Mouse (Mus musculus) thymus, adult 2 months (tissue): ENCODE data around the gene Anapc2. TPM values are rescaled to one million over a fixed set of nuclear protein-coding genes. Genes with fewer than 3 reads are reported as not detected.
A peak's percentile ranks its signal among the peaks of the same experiment; 100 is the strongest.

ENCODE experiments used
- DNase-seq: peaks from one replicate; pipeline ENCODE4 v3.0.0; 2021
- H3K27ac ChIP-seq: fragments of 200-500 bp; 2 replicates; pipeline ENCODE4 v1.5.1; 2012; ENCODE audit warnings: low read length, control low read depth; ENCODE audit not compliant: control insufficient read depth, insufficient read depth
- H3K27me3 ChIP-seq: fragments of 200-500 bp; 2 replicates; pipeline ENCODE4 v1.6.1; 2012; ENCODE audit warnings: mild to moderate bottlenecking, low read length, moderate library complexity, mixed read lengths; ENCODE audit not compliant: control insufficient read depth, insufficient read depth
- H3K36me3 ChIP-seq: fragments of 200-500 bp; 2 replicates; pipeline ENCODE4 v1.6.1; 2012; ENCODE audit warnings: mild to moderate bottlenecking, low read length, moderate library complexity; ENCODE audit not compliant: control insufficient read depth, insufficient read depth
- H3K4me1 ChIP-seq: fragments of 200-500 bp; replicated peaks from 2 replicates; pipeline ENCODE4 v1.6.1; 2012; ENCODE audit warnings: low read length; ENCODE audit not compliant: control insufficient read depth, insufficient read depth
- H3K4me3 ChIP-seq: fragments of 200-500 bp; 2 replicates; pipeline ENCODE4 v1.5.1; 2012; ENCODE audit warnings: mild to moderate bottlenecking, low read length, control low read depth, moderate library complexity; ENCODE audit not compliant: control insufficient read depth, insufficient read depth
- CTCF ChIP-seq: fragments of 200-500 bp; IDR thresholded peaks from 2 replicates; pipeline ENCODE4 v1.5.1; 2012; ENCODE audit warnings: mild to moderate bottlenecking, control low read depth, low read length, moderate library complexity, borderline replicate concordance; ENCODE audit not compliant: control insufficient read depth, poor library complexity, insufficient read depth; ENCODE audit errors: extremely low read depth
- POLR2A ChIP-seq: fragments of 200-500 bp; IDR thresholded peaks from 2 replicates; pipeline ENCODE4 v1.6.1; 2012; ENCODE audit warnings: mild to moderate bottlenecking, low read length, control low read depth, moderate library complexity; ENCODE audit not compliant: control insufficient read depth, poor library complexity, insufficient read depth; ENCODE audit errors: extremely low read depth
- WGBS: fragments of 180-500 bp; shearing (Covaris S2); methylation state at CpG from one replicate; pipeline ENCODE4 v1.1.7; 2018; 5-methylcytosine and 5-hydroxymethylcytosine counted together
- polyA plus RNA-seq: library from polyadenylated mRNA; depleted of rRNA; stranded (reverse); fragments of >200 nt; gene quantifications from 2 replicates; pipeline ENCODE4 v1.2.3, GENCODE M21; 2012

Gene Anapc2
- polyA plus RNA-seq, 1 experiment, result 144 TPM

DNA sequence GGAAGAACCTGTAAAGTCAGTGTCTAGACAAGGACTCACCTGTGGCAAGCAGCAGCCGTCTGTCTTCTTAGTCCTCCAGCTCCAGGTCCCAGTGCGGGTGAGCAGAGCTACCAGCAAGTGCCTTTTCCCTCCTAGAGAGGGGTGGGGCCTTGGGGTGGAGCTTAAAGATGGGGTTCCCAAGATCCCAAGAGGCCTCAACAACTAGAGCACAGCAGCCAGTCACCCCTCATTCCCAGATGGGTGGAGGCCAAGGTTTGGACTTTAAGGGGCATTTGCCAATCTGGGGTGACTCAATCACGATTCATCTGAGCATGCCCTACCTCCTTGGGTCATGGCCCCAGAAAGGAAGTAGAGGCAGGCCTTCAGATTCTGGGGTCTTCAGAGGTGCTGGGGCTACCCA, 32.5 kb upstream of the Anapc2 start:
- no peak overlapping the region for H3K27ac ChIP-seq
- H3K4me1 ChIP-seq, result peaks cover 20% of the 10 kb centered on the region
- 90% methylated on average over 3 of the region's 3 CpGs for WGBS
- H3K36me3 ChIP-seq, result no peaks in the 10 kb centered on the region
- TF ChIP-seq CTCF (no peak), POLR2A (no peak)
- no peak overlapping the region for H3K4me3 ChIP-seq
- H3K27me3 ChIP-seq, result peaks cover 12% of the 10 kb centered on the region
- DNase-seq, result no peak

DNA sequence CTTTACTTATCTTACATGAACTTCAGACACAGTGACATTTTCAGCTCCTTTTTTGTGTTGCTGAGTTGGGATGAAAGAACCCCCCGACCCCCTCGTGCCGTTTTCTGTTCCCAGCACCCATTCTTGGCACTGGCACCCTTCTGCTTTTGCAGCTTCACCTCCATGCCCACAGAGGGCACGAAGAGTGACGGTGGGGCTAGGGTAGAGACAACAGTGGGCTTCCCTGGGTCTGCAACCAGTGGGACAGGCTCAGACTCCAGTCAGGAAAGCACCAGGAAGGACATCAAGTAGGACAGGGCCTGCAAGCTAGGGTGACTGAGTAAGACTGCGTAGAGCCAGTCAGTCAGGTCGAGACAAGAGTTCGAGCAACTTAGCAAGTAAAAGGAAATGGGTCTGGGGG, 32.0 kb upstream of the Anapc2 start:
- DNase-seq, result no peak
- TF ChIP-seq CTCF (no peak), POLR2A (no peak)
- peaks cover 12% of the 10 kb centered on the region for H3K27me3 ChIP-seq
- H3K4me3 ChIP-seq, result no peak overlapping the region
- peaks cover 20% of the 10 kb centered on the region for H3K4me1 ChIP-seq
- 73% methylated on average over 8 of the region's 8 CpGs for WGBS
- H3K36me3 ChIP-seq, result no peaks in the 10 kb centered on the region
- H3K27ac ChIP-seq, result no peak overlapping the region

DNA sequence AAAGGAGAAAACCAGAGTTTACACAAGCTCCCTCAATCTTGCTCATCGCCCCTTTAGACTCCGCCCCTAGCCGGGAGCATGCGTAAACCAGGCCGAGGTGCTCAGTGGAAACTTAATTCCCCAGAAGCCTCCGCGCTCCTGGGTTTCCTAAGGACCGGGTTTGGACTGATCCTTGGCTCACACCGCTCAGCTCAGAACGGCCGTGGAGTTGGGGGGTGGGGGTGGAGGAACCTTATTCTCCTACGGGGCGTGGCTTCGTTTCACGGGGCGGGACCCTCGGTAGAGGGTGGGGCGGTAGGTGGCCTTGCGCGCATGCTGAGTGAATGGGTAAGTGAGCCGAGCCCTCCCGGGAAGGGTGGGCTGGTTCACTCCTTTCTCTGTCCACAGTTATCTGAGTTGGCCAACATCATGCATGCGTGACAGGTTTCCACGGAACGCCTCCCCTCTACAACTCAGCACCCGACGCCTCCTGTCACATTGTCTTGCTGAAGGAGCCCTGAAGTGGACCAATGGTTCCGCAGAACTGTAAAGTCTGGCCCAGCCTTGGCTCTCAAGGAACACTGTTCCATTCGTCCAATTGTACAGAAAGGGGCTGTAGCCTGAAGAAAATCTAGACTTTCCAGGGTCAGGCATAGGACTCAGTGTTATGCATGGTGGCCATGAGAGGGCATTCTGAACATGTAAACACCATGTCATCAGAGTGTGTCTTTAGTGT, 31.4 kb upstream of the Anapc2 start:
- WGBS, result 3% methylated on average over 29 of the region's 29 CpGs
- H3K4me3 ChIP-seq, result peak overlapping the region; percentile 52
- TF ChIP-seq CTCF (no peak), POLR2A (0 out of 2 replicates have a peak, but pooled peaks have one; percentile 18)
- H3K27ac ChIP-seq, result no peak overlapping the region
- no peaks in the 10 kb centered on the region for H3K36me3 ChIP-seq
- peaks cover 12% of the 10 kb centered on the region for H3K27me3 ChIP-seq
- DNase-seq, result peak; percentile 42
- H3K4me1 ChIP-seq, result peaks cover 20% of the 10 kb centered on the region

- Histone ChIP-seq H3K4me3 (no peak overlapping the region), H3K4me1 (peaks cover 20% of the 10 kb centered on the region), H3K27me3 (peaks cover 12% of the 10 kb centered on the region), H3K36me3 (no peaks in the 10 kb centered on the region), H3K27ac (no peak overlapping the region)
- TF ChIP-seq POLR2A, result no peak
- TF ChIP-seq CTCF, result no peak
- no peak for DNase-seq
- 34% methylated on average over 6 of the region's 6 CpGs for WGBS
Observed at GRCm38 (mm10) chr2:25241438-25241775, 30.9 kb upstream of the Anapc2 start.

GRCm38 (mm10) chr2:25242101-25242506, 30.2 kb upstream of the Anapc2 start, which contains the start of the genes Rnf208 and Cysrt1:
Rnf208 (plus strand) TSS chr2:25242255.
Cysrt1 (minus strand) TSS chr2:25242452.
- Histone ChIP-seq H3K4me3 (peak within 1 kb of the TSS; percentile 42), H3K27me3 (peaks cover 12% of the 10 kb centered on the region), H3K36me3 (no peaks in the 10 kb centered on the region), H3K4me1 (peaks cover 20% of the 10 kb centered on the region), H3K27ac (no peak within 1 kb of the TSS)
- WGBS, result under 1% methylated on average over 59 of the region's 59 CpGs
- no peak for DNase-seq
- TF ChIP-seq CTCF (no peak), POLR2A (no peak)

- Histone ChIP-seq H3K27ac (no peak overlapping the region), H3K4me1 (peaks cover 20% of the 10 kb centered on the region), H3K36me3 (no peaks in the 10 kb centered on the region), H3K4me3 (no peak overlapping the region), H3K27me3 (peaks cover 12% of the 10 kb centered on the region)
- TF ChIP-seq CTCF (no peak), POLR2A (no peak)
- no peak for DNase-seq
- WGBS, result 87% methylated on average over 8 of the region's 8 CpGs
Observed at GRCm38 (mm10) chr2:25243342-25243741, 28.9 kb upstream of the Anapc2 start.
